Mouse (Mus musculus): Measurements from ENCODE around the gene Abhd17b. TPM values are rescaled to one million over a fixed set of nuclear protein-coding genes. Genes with fewer than 3 reads are reported as not detected.

The Abhd17b gene
- polyA plus RNA-seq, 1 experiment from 2014 or later = 7.5 TPM

DNA sequence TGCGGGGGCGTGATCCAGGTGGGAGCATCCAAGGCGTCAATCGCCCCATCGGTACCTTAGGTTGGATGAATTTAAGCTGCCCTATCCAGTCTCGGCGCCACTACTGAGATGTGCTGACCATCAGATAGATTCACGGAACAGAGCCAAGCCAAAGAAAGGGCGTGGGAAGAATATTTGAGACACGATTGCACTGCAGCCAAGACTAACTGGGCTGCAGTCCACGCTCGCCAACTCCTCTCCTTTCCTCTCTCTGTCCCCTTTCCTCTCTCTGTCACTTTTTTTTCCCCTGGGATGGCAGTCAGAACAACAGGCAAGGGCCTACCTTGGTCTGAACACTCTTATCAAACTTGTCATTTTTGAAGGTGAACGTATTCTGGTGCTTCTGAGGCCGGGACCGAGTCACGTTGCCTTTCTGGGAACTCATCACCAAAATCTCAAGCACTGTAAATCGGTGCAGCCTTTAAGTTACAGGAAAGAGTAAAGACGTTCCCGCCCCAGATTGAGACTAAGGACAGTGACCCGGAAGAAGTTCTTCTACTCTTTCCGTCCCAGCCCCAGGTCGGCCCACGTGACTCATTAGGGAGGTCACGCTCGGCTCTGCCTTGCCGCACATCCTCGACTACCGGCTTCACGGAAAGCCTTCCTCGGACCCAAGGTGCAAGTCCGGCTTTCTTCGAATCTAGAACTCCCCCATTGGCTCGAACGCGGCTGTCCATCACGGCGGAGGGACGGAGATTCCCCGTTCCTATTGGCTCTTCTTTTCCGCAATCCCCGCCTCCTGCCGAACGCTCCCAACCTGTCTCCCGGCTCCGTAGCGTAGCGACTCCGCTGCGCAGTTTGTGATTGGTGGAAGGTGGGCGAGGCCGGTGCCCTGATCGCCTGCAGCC is 457 bp upstream of the Abhd17b start, which contains the start of gene 1110059E24Rik:
Gene 1110059E24Rik (minus strand): TSS at position 692 of the 887 bp plus-strand sequence.
- WGBS (ENCODE audit: insufficient replicate concordance) = 4% methylated on average over 52 of the region's 52 CpGs
- peak within 1 kb of the TSS; percentile 88 for H3K4me2 ChIP-seq
- H3K9ac ChIP-seq = peak within 1 kb of the TSS; percentile 76
- H3K4me1 ChIP-seq (replicated peaks) = peaks cover 41% of the 10 kb centered on the region
- peak within 1 kb of the TSS; percentile 78 for H3K4me3 ChIP-seq (replicated peaks)
- no peaks in the 10 kb centered on the region for H3K27me3 ChIP-seq
- peak within 1 kb of the TSS; percentile 91 for H3K27ac ChIP-seq (replicated peaks)
- H3K36me3 ChIP-seq (replicated peaks) = no peaks in the 10 kb centered on the region
- H3K9me3 ChIP-seq (replicated peaks) = no peaks in the 10 kb centered on the region
- peak; percentile 99 for ATAC-seq (ENCODE audit: insufficient read depth)

DNA sequence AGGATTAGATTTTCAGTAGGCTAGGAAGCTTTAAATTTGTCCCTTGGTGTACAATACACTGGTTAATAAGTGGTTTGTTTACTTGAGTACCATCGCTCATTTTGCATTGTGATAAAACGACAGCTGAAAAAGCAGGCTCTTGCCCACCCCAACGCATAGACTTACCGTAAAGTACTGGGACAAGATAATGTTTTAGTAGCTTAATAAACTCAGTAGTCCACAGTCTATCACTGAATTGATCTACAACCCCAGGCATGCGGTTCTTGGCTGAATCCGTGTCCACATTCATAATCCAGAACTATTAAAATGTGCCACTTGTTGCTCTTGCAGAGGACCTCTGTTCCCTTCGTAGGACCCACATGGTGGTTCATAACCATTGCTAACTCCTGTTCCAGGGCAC is 1.8 kb downstream of the Abhd17b start:
- Histone ChIP-seq H3K4me2 (peak overlapping the region; percentile 88), H3K27me3 (no peaks in the 10 kb centered on the region), H3K36me3 (replicated peaks) (no peaks in the 10 kb centered on the region), H3K4me1 (replicated peaks) (peaks cover 36% of the 10 kb centered on the region), H3K27ac (replicated peaks) (no peak overlapping the region), H3K9me3 (replicated peaks) (no peaks in the 10 kb centered on the region), H3K9ac (no peak overlapping the region), H3K4me3 (replicated peaks) (peak overlapping the region; percentile 78)
- 36% methylated on average over 7 of the region's 7 CpGs for WGBS (ENCODE audit: insufficient replicate concordance)
- ATAC-seq (ENCODE audit: insufficient read depth) = no peak

DNA sequence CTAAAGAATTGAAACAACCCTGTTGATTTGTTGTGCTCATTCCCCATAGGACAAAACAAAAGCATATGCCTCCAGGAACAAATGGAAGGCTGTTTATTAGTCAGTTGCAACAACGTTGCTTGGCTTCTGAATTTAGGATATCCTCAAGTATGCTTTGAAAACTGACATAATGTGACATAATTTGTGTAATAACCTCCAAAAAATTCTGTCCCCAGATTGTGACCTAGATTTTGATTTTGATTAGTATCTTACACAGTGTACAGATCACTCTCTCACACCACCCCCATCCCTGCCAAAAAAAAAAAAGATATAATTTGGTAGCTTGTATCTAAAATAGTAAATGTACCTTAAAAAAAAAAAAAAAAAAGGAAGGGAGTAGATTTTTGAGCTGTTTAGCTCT is 7.7 kb downstream of the Abhd17b start:
- 72% methylated on average over 1 of the region's 1 CpGs for WGBS (ENCODE audit: insufficient replicate concordance)
- H3K9me3 ChIP-seq (replicated peaks) = no peaks in the 10 kb centered on the region
- H3K4me3 ChIP-seq (replicated peaks) = no peak overlapping the region
- H3K27ac ChIP-seq (replicated peaks) = no peak overlapping the region
- no peak for ATAC-seq (ENCODE audit: insufficient read depth)
- H3K27me3 ChIP-seq = no peaks in the 10 kb centered on the region
- H3K4me2 ChIP-seq = no peak overlapping the region
- H3K4me1 ChIP-seq (replicated peaks) = no peaks in the 10 kb centered on the region; the same call in 1 of the 2 replicates
- no peaks in the 10 kb centered on the region for H3K36me3 ChIP-seq (replicated peaks)
- H3K9ac ChIP-seq = no peak overlapping the region

DNA sequence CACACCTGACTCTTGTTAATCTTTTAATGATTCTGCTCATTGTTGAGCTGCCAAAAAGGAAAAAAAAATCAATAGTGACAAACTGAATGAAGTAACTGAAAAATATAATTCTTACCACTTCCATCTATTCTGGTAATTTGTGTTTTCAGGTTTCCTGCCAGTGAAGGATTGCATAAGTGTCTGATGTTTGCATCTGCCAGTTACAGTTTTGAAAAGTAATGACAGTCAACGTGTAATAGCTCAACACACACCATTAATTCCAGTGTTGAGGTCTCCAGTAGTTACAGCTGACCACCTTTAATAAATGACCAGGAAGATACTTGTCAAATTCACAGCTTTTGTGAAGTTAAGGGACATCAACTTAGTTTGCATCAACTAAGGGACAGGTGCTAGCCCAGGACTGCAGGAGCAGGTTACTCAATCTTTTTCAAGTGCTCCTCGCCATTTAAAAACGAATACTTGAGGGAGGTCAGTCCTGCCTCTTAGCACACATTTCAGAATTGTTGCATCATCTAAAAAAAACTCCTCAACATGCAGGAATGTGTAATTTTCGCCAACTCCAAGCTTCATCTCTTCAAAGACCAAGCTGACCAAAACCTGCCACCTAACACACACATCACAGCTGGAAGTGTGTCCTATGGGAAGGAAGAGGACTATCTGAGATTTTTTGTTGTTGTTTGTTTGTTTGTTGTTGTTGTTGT is 10.9 kb downstream of the Abhd17b start:
- no peak overlapping the region for H3K9ac ChIP-seq
- ATAC-seq (ENCODE audit: insufficient read depth) = no peak
- 47% methylated on average over 4 of the region's 4 CpGs for WGBS (ENCODE audit: insufficient replicate concordance)
- no peaks in the 10 kb centered on the region for H3K9me3 ChIP-seq (replicated peaks)
- H3K27ac ChIP-seq (replicated peaks) = no peak overlapping the region
- no peak overlapping the region for H3K4me2 ChIP-seq
- no peaks in the 10 kb centered on the region for H3K27me3 ChIP-seq
- no peaks in the 10 kb centered on the region; the same call in 1 of the 2 replicates for H3K4me1 ChIP-seq (replicated peaks)
- H3K4me3 ChIP-seq (replicated peaks) = no peak overlapping the region
- no peaks in the 10 kb centered on the region for H3K36me3 ChIP-seq (replicated peaks)

DNA sequence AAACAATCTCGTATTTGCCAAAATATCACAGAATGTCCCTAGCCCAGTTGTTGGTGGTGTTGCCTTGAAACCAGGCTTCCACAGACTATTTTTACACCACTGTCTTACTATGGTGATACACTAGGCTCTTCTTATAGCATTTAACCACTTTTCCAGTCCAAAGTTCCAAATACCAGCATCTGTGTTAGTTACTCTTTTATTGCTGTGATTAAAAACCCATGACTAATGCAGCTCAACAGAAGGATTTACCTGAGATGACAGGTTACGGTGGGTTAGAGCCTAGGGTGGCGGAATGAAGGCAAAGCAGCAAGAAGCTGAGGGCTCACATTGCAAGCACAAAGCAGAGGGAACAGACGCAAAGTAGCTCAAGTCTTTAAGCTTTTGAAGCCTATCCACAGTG is 16.7 kb downstream of the Abhd17b start:
- Histone ChIP-seq H3K9ac (no peak overlapping the region), H3K4me1 (replicated peaks) (peaks cover 4% of the 10 kb centered on the region; the same call in 1 of the 2 replicates), H3K36me3 (replicated peaks) (no peaks in the 10 kb centered on the region), H3K27me3 (no peaks in the 10 kb centered on the region), H3K9me3 (replicated peaks) (no peaks in the 10 kb centered on the region), H3K27ac (replicated peaks) (no peak overlapping the region), H3K4me3 (replicated peaks) (no peak overlapping the region), H3K4me2 (no peak overlapping the region)
- WGBS (ENCODE audit: insufficient replicate concordance) = 71% methylated on average over 4 of the region's 4 CpGs
- no peak for ATAC-seq (ENCODE audit: insufficient read depth)

DNA sequence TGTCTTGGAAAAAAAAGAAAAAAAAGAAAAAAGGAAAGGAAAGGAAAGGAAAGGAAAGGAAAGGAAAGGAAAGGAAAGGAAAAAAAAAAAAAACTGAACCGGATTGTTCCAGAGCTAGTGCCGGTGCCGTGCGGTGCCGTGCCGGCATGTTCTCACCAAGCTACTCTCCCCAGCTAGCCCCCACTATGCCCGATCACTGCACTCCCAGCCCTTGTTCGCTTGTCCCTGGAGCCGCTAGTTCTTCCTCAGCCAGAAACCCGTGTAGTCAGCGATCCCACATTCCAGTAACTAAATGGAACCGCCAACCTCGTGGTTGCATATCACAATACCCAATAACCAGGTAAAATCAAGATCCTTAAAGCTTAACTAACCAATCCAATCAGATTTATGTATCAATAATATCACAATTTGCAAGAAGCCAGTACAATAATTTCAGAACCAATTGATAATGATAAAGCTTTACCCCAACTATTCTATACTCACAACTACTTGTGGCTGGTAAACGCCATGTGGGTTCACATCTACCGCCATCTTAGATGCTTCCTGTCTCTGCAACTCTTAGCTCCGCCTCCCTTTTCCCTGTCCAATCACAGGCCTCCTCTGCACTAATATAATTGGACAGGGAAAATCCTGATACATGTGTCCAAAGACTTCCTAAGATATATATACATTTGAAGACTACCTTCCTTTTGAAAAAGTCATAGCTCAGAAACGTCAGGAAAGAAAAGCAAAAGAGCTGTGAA is 21.5 kb downstream of the Abhd17b start:
- H3K9ac ChIP-seq = no peak overlapping the region
- H3K4me3 ChIP-seq (replicated peaks) = no peak overlapping the region
- H3K36me3 ChIP-seq (replicated peaks) = peaks cover 4% of the 10 kb centered on the region; the same call in 1 of the 2 replicates
- no peak for ATAC-seq (ENCODE audit: insufficient read depth)
- no peaks in the 10 kb centered on the region for H3K27me3 ChIP-seq
- no peak overlapping the region for H3K4me2 ChIP-seq
- no peak overlapping the region for H3K27ac ChIP-seq (replicated peaks)
- H3K4me1 ChIP-seq (replicated peaks) = peaks cover 4% of the 10 kb centered on the region; the same call in 1 of the 2 replicates
- WGBS (ENCODE audit: insufficient replicate concordance) = 87% methylated on average over 17 of the region's 17 CpGs
- H3K9me3 ChIP-seq (replicated peaks) = no peaks in the 10 kb centered on the region

DNA sequence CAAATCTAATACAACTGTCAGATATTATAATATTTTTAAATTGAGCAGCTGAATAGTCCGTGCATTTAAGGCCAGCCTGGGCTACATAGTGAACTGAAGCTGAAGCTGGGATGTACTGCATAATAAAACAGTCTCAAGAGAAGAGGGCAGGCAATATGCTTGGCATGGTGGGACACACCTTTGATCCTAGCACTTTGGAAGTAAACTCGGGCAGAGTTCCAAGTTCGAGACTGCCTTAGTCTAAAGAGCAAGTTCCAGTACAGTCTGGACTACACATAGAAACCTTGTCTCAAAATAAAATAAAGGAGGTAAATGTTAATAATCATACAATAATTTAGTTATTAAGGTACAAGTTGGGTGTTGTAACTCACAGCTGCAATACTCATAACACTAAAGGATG is 27.1 kb downstream of the Abhd17b start:
- peaks cover 17% of the 10 kb centered on the region for H3K36me3 ChIP-seq (replicated peaks)
- H3K4me1 ChIP-seq (replicated peaks) = no peaks in the 10 kb centered on the region
- H3K4me3 ChIP-seq (replicated peaks) = no peak overlapping the region
- ATAC-seq (ENCODE audit: insufficient read depth) = no peak
- WGBS (ENCODE audit: insufficient replicate concordance) = 67% methylated on average over 3 of the region's 3 CpGs
- H3K4me2 ChIP-seq = no peak overlapping the region
- no peak overlapping the region for H3K27ac ChIP-seq (replicated peaks)
- no peak overlapping the region for H3K9ac ChIP-seq
- no peaks in the 10 kb centered on the region for H3K27me3 ChIP-seq
- H3K9me3 ChIP-seq (replicated peaks) = no peaks in the 10 kb centered on the region

DNA sequence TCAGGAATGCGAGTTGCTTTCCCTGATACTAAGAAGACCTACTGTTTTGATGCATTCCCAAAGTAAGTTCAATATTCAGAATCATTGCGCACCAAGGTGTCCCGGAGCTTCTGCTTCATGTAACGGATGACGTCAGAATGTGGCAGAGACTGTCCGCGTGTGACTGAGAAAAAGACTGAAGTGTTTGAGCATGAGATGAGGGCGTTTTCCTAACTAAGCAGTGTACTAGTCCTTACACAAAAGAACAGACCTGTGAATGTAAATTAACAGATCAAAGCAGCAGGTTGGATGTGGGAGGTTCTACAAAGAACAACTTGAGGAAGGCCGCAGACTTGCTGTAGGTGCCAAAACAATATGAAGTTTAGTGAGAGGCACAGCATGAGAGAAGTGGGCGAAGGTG is 28.0 kb downstream of the Abhd17b start:
- Histone ChIP-seq H3K36me3 (replicated peaks) (peaks cover 17% of the 10 kb centered on the region), H3K27me3 (no peaks in the 10 kb centered on the region), H3K4me3 (replicated peaks) (no peak overlapping the region), H3K4me2 (no peak overlapping the region), H3K4me1 (replicated peaks) (no peaks in the 10 kb centered on the region), H3K9ac (no peak overlapping the region), H3K9me3 (replicated peaks) (no peaks in the 10 kb centered on the region), H3K27ac (replicated peaks) (no peak overlapping the region)
- ATAC-seq (ENCODE audit: insufficient read depth) = no peak
- WGBS (ENCODE audit: insufficient replicate concordance) = 80% methylated on average over 10 of the region's 10 CpGs

DNA sequence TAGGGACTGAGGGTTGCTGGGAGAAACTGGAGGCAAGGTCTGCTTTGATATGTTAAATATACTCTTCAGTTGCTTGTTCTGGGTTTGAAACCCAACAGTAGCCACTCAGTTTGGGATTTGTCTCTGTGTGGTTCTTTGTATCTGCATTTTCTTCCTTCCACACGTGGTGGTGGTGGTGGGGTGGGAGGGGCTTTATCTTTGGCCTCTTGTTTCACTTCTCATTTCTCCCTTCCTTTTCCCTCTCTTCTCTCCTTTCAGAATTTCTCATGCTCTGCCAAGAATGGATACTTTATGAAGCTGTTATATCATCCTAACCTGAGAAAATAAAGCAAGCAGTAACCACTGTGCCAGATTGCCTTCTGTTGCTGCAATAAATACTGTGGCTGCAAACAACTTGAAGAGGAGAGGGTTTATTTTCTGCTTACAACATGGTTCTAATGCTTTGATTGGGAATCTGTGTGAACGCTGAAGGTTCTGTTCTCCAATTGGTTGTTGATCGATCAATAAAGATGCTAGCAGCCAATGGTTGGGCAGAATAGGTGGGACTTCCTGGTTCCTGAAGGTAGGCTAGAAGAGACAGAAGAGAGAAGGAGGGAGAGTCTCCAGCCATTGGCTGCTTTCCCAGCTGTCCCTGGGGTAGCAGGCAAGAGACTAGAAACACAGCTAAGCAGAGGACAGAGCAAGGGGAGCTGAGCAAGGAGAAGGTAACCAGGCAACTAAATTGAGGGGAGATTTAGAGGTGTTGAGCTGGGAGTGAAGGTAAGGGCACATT is 60.5 kb downstream of the Abhd17b start:
- no peak overlapping the region for H3K9ac ChIP-seq
- no peak overlapping the region; the same call in 1 of the 2 replicates for H3K27ac ChIP-seq (replicated peaks)
- H3K36me3 ChIP-seq (replicated peaks) = no peaks in the 10 kb centered on the region
- H3K4me3 ChIP-seq (replicated peaks) = 0 out of 2 replicates have a peak overlapping the region, but pooled peaks have one; percentile 20
- no peaks in the 10 kb centered on the region for H3K4me1 ChIP-seq (replicated peaks)
- no peaks in the 10 kb centered on the region for H3K27me3 ChIP-seq
- no peak overlapping the region for H3K4me2 ChIP-seq
- WGBS (ENCODE audit: insufficient replicate concordance) = 42% methylated on average over 3 of the region's 3 CpGs
- no peak for ATAC-seq (ENCODE audit: insufficient read depth)
- no peaks in the 10 kb centered on the region for H3K9me3 ChIP-seq (replicated peaks)

DNA sequence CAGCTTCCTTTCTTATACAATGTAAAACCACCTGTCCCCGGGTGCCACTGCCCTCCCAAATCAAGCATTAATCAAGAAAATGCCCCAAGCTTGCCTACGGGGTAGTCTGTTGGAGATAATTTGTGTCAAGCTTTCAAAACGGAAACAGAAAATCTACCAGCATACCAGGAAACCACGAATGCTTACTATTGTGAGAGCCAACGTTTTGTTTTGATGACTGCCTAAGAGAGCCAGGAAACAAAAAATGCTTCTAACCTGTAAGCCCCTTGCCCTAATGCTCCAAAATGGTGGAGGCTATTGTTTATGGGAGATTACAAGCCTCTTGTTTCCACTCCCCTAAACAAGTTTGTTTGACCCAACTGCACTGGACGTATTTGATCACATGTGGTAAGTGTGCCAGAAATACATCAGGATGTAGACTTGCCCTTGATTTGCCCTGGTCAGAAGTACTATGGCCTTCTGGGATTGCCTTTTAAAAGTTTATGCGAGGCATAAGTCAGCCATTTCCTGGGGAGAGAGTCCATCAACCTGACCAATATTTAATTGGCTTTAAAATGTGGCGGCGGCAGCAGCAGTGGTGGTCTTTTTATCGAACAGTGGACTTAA is 61.4 kb downstream of the Abhd17b start:
- no peak overlapping the region for H3K27ac ChIP-seq (replicated peaks)
- H3K4me2 ChIP-seq = peak overlapping the region; percentile 27; the same call in 1 of the 2 replicates
- no peaks in the 10 kb centered on the region for H3K36me3 ChIP-seq (replicated peaks)
- no peaks in the 10 kb centered on the region for H3K4me1 ChIP-seq (replicated peaks)
- H3K27me3 ChIP-seq = no peaks in the 10 kb centered on the region
- no peaks in the 10 kb centered on the region for H3K9me3 ChIP-seq (replicated peaks)
- WGBS (ENCODE audit: insufficient replicate concordance) = 45% methylated on average over 10 of the region's 10 CpGs
- H3K4me3 ChIP-seq (replicated peaks) = 0 out of 2 replicates have a peak overlapping the region, but pooled peaks have one; percentile 20
- ATAC-seq (ENCODE audit: insufficient read depth) = no peak
- H3K9ac ChIP-seq = no peak overlapping the region
